Mouse (Mus musculus): ENCODE data around the gene Snta1.

The Snta1 gene

GRCm38 (mm10) chr2:154407643-154408445 lies at the start of gene Snta1:
Snta1 (minus strand) TSS chr2:154408099.
- in situ Hi-C loops (cut with MboI, MseI) = no loop called here

DNA sequence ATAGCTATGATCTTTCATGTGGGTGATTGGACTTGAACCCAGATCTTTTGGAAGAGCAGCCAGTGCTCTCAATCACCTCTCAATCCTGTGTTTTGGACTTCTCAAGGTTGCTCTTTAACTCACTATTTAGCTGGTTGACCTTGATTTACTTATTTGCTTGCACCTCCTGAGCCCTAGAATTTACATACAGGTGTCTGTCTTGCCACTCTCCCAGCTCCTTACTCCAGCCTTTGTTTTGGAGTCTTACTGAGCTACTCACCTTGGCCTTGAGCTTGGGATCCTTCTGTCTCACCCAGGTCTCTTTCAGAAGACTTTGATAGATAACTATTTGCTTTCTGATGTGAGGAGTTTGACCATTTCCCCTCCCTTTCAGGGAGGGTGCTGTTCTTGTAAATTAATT lies 48.7 kb upstream of the Snta1 start:
- in situ Hi-C loops (cut with MboI, MseI) = no loop called here

- in situ Hi-C loops (cut with MboI, MseI) = no loop called here
Observed at GRCm38 (mm10) chr2:154455776-154456175, 47.9 kb upstream of the Snta1 start.

GRCm38 (mm10) chr2:154454605-154455004 lies 46.7 kb upstream of the Snta1 start:
- in situ Hi-C loops (cut with MboI, MseI) = no loop called here

DNA sequence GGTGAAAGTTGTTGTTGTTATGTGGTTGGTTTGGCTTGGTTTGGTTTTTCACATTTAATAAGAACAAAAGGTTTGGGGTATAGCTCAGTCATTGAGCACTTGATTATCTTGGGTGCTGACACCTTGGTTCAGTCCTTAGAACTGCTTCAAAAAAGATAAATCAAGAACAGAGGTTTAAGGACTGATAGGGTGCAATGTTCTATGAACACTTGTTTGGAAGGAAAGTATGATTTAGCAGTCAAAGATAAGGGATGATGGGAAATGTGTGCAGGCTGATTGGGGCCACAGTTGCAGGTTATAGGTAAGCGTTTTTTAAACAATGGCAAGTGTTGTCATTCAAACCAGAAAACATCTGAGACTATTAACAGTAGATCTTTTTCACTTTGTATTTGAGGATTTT lies 46.2 kb upstream of the Snta1 start:
- in situ Hi-C loops (cut with MboI, MseI) = no loop called here

GRCm38 (mm10) chr2:154452951-154453350 lies 45.1 kb upstream of the Snta1 start:
- in situ Hi-C loops (cut with MboI, MseI) = no loop called here

- in situ Hi-C loops (cut with MboI, MseI) = no loop called here
Observed at GRCm38 (mm10) chr2:154448633-154449032, 40.7 kb upstream of the Snta1 start.

DNA sequence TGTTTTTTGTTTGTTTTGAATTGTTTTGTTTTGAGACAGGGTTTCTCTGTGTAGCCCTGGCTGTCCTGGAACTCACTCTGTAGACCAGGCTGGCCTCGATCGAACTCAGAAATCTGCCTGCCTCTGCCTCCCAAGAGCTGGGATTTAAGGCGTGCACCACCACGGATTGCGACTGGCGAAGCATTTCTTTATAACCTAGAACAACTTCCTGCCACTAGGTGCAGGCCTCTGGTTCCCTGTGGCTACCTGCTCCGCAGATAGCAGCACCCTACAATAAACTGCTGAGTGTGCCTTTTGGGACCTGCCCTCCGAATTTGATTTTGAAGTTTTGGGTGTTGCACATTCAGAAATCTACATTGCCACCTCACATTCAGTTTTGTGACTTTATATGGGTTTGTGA lies 39.9 kb upstream of the Snta1 start:
- in situ Hi-C loops (cut with MboI, MseI) = no loop called here

GRCm38 (mm10) chr2:154440453-154440852 lies 32.6 kb upstream of the Snta1 start:
- in situ Hi-C loops (cut with MboI, MseI) = loop anchor here (5.0 kb wide), 1 partner anchor 82 kb away; no protein-coding TSS in a partner anchor

GRCm38 (mm10) chr2:154437191-154437527 lies 29.3 kb upstream of the Snta1 start:
- in situ Hi-C loops (cut with MboI, MseI) = no loop called here

- in situ Hi-C loops (cut with MboI, MseI) = no loop called here
Observed at GRCm38 (mm10) chr2:154436458-154437190, 28.7 kb upstream of the Snta1 start, which contains the start of gene Cbfa2t2. Cbfa2t2 (plus strand) TSS chr2:154436481.

DNA sequence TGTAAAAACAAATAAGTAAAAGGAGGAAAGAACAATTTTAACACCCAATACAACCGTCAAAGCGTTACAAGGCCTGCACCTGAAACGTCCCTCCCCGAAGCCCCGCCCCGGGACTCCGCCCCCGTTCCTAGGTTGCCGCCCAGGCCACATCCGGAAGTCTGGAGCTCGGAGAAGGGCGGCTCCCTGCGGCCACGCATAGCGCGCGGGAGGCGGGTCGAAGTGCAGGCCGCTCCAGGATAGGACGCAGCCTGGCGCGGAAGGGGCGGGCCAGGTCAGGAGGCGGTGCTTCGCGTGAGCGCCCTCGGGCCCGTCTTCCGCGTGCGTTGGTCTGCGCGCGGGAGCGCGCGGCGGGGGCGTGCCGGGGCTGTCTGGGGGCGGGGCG lies 28.2 kb upstream of the Snta1 start:
- in situ Hi-C loops (cut with MboI, MseI) = no loop called here

GRCm38 (mm10) chr2:154434690-154435089 lies 26.8 kb upstream of the Snta1 start:
- in situ Hi-C loops (cut with MboI, MseI) = no loop called here

- in situ Hi-C loops (cut with MboI, MseI) = no loop called here
Observed at GRCm38 (mm10) chr2:154433391-154433790, 25.5 kb upstream of the Snta1 start.

DNA sequence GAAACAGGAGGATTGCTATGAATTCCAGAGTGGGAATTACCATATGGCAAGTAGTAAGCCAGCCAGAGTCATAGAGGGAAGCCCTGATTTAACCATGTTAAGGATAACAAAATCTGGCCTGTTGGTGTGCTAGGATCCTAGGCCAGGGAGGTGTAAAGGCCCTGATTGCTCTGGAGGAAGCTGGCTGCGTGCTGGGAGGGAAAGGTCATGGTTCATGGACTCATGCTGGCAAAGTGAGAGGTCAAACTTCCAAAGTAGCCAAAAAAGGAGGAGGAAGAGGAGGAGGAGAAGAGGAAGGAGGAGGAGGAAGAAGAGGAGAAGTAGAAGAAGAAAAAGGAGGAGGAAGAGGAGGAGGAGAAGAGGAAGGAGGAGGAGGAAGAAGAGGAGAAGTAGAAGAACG lies 24.8 kb upstream of the Snta1 start:
- in situ Hi-C loops (cut with MboI, MseI) = no loop called here

- in situ Hi-C loops (cut with MboI, MseI) = no loop called here
Observed at GRCm38 (mm10) chr2:154430566-154430965, 22.7 kb upstream of the Snta1 start.

DNA sequence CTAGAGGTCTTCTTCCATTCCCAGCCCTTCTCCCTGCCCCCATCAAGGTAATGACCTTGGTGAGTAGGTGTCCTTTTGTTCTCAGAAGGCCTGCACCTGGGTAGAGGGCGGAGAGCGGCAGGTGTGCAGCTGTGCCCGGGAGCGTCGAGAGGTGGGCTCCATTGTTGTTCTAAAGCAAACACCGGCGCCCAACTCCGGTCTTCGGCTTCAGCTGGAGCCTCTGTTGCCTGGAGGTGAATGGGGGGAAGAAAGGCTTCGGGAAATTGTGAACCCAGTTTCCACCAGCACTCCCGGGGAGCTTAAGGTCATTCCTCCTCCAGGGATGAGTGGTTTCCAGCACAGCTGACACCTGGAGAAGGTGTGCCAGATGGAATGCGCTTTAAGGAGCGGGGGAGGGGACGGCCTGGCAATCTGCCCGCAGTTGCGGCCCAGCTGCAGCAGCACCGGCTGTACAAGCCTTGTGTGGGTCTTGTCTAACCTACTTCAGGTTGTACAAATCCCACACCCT lies 20.0 kb upstream of the Snta1 start:
- in situ Hi-C loops (cut with MboI, MseI) = no loop called here

GRCm38 (mm10) chr2:154426905-154427852 lies 19.3 kb upstream of the Snta1 start:
- in situ Hi-C loops (cut with MboI, MseI) = no loop called here

- in situ Hi-C loops (cut with MboI, MseI) = no loop called here
Observed at GRCm38 (mm10) chr2:154426188-154426904, 18.4 kb upstream of the Snta1 start.

DNA sequence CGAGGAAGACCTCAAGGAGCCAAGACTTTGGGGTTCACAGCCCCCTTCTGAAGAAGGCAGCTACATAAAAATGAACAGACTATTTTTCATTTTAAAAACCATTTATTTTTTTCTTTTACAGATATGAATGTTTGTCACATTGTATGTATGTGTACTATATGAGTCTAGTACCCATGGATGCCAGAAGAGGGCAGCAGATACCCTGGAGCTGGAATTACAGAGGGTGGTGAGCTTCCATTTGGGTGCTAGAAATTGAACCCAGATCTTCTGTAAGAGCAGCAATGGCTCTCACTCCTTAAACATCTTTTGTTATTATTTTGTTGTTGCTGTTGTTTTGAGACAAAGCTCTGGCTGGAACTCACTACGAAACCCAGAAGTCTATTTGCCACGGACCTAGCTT lies 17.6 kb upstream of the Snta1 start:
- in situ Hi-C loops (cut with MboI, MseI) = no loop called here

DNA sequence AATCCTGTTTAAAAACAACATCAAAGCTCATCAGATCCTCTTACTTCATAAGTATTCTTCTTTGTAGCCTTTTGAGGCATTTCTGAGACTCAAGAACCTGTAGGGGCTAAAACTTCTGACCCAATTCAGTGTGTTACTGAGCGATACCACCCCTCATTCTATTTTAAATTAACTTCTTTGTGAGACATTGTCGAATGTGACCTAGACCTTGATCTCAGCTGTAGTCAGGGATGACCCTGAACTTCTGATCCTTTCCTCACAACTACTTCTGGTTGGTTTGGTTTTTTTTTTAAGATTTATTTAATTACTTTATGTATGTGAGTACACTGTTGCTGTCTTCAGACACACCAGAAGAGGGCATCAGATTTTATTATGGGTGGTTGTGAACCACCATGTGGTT lies 15.6 kb upstream of the Snta1 start:
- in situ Hi-C loops (cut with MboI, MseI) = no loop called here

Measured in regulatory T cell (primary cell).